Mouse (Mus musculus): ENCODE measurements around the gene Atf6b.

Atf6b gene

DNA sequence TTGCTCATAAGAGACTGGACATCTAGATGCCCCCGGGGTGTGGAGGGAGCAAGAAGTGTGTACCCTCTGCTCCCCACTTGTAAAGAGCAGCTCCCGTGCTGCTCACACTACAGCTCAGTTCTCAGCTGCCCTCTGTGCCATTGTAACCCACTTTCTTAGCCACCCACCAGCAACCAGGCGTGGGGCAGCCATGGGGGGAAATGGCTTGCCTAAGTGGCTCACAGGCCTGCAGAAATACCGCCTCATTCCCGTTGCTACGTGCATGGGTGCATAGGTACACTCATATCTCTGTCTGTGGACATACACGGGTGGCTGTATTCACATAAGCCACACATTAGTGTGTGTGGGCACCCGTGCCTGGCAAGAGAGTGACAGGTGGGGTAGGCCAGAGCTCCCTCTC lies 16.0 kb downstream of the Atf6b start:
- no peak for DNase-seq (ENCODE audit: extremely low spot score, low read depth, low spot score)

DNA sequence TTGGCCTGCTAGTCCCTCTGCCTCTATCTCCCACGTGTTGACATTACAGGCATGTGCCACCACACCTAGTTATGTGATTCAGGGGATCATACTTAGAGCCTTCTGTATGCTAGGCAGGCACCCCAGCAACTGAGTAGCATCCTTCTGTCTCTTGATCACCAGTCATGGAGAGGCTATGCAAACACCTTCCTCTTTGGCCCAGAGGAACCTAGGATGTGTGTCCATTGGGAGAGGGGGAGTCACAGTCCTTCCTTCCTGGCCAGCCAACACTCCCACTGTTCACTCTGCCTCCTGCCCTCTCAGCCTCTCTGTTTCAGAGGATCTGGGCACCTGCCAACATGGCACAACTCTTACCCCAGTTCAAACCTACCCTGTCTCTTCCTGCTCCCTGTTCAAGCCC lies 16.6 kb downstream of the Atf6b start:
- DNase-seq (ENCODE audit: extremely low spot score, low read depth, low spot score): no peak

DNA sequence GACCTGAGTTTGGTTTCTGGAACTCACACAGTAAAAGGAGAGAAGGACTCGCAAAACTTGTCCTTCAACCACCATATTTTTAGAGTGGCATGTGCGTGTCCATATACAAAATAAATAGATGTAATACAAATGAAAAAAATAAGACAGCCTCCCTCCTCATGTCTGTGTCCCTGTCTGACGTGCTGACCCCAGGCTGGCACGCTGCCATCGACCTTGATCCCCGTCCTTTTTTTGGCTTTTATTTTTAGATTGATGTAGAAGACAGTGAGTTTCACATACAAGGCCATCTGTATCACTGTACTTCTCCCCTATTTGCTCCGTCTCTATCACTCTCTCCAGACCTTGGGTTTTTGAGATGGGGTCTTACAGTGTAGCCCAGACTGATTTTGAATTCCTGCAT lies 17.5 kb downstream of the Atf6b start:
- no peak for DNase-seq (ENCODE audit: extremely low spot score, low read depth, low spot score)

DNA sequence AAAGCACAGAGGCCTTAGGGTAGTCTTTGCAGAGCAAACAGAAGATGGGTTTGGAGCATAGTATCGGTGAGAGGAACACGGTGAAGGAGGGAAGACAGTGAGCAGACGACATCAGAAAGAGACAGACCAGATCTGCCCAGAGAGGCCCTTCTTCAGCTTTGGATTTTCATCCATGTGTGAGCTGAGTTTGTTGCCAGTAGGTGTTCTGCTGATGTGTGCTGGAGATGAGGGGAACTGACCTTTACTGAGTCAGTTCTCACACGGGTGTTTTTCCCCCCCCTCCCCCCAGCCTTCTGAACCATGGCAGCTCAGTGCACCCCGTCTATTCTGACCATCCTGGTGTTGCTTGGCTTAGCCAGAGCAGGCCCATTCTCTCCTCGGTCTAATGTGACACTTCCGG lies 23.3 kb downstream of the Atf6b start, which contains the start of gene Tnxb:
Gene Tnxb, plus strand, starts transcription at position 301 of the 400 bp plus-strand sequence.
- DNase-seq (ENCODE audit: extremely low spot score, low read depth, low spot score): no peak

DNA sequence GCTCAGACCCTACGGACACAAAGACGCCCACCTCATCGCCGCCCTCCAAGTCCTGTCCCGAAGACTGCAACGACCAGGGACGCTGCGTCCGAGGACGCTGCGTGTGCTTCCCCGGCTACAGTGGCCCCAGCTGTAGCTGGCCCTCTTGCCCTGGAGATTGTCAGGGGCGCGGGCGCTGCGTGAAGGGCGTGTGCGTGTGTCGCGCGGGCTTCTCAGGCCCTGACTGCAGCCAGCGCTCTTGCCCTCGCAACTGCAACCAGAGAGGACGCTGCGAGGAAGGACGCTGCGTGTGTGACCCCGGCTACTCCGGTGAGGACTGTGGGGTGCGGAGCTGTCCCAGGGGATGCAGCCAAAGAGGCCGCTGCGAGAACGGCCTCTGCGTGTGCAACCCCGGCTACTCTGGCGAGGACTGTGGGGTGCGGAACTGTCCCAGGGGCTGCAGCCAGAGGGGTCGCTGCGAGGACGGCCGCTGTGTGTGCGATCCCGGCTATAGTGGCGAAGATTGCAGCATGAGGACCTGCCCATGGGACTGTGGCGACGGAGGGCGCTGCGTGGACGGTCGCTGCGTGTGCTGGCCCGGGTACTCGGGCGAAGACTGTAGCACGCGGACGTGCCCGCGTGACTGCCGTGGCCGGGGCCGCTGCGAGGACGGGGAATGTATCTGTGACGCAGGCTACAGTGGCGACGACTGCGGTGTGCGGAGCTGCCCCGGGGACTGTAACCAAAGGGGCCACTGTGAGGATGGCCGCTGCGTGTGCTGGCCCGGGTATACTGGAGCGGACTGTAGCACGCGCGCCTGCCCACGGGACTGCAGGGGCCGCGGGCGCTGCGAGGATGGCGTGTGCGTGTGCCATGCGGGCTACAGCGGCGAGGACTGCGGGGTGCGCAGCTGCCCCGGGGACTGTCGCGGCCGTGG lies 24.5 kb downstream of the Atf6b start:
- no peak for DNase-seq (ENCODE audit: extremely low spot score, low read depth, low spot score)

DNA sequence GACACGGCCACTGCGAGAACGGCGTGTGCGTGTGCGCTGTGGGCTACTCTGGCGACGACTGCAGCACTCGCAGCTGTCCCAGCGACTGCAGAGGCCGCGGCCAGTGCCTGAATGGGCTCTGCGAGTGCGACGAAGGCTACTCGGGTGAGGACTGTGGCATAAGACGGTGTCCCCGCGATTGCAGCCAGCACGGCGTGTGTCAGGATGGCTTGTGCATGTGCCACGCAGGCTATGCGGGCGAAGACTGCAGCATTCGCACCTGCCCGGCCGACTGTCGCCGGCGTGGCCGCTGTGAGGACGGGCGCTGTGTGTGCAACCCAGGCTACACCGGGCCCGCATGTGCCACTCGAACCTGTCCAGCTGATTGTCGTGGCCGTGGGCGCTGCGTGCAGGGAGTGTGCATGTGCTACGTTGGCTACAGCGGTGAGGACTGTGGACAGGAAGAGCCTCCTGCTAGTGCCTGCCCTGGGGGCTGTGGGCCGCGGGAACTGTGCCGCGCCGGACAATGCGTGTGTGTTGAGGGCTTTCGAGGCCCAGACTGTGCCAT lies 25.4 kb downstream of the Atf6b start:
- DNase-seq (ENCODE audit: extremely low spot score, low read depth, low spot score): no peak

DNA sequence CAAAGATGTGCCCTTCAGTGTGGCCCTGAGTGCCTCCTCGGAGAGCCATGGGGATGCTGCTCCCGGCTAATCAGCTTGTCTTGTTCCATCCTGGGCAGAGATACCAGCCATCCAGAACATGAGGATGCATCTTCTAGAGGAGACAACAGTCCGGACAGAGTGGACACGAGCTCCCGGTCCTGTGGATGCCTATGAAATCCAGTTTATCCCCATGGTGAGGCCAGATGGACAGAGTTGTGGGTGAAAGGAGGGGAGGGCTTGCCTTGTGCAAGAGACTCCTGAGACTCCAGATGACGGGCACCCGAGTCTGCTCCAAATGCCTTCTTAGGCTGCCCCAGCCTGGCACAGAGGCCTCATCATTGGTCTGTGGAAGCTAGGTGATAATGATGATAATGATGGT lies 26.2 kb downstream of the Atf6b start:
- DNase-seq (ENCODE audit: extremely low spot score, low read depth, low spot score): no peak

DNA sequence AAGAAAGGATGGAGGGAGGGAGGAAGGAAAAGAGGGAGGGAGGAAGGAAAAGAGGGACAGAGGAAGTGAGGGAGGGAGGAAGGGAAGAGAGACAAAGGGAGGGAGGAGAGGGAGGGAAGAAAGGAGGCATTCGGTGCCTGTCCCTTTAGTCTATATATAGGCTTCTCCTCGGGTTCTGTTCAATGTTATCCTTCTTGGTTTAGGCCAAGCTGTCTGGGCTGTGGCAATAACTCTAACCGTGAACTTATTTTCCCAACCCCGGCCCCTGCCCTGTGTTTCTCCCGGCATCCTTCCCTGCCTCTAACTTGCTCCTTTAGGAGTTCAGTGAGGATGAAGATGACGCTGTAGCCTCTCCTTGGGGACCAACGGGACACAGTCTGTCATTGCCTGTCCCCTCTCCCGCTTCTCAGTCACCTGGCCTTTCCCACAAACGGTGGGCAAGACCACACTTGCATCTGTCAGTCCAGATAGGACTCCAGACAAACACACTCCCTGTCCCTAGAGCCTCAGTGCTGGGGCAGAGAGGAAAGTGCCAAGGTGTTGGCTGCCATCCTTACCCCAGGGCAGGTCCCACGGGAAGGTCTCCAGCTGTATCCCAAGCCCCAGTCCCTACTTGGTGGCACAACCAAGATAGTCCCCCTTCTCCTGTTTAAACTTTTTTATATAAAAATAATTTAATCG lies 27.7 kb downstream of the Atf6b start:
- no peak for DNase-seq (ENCODE audit: extremely low spot score, low read depth, low spot score)

DNA sequence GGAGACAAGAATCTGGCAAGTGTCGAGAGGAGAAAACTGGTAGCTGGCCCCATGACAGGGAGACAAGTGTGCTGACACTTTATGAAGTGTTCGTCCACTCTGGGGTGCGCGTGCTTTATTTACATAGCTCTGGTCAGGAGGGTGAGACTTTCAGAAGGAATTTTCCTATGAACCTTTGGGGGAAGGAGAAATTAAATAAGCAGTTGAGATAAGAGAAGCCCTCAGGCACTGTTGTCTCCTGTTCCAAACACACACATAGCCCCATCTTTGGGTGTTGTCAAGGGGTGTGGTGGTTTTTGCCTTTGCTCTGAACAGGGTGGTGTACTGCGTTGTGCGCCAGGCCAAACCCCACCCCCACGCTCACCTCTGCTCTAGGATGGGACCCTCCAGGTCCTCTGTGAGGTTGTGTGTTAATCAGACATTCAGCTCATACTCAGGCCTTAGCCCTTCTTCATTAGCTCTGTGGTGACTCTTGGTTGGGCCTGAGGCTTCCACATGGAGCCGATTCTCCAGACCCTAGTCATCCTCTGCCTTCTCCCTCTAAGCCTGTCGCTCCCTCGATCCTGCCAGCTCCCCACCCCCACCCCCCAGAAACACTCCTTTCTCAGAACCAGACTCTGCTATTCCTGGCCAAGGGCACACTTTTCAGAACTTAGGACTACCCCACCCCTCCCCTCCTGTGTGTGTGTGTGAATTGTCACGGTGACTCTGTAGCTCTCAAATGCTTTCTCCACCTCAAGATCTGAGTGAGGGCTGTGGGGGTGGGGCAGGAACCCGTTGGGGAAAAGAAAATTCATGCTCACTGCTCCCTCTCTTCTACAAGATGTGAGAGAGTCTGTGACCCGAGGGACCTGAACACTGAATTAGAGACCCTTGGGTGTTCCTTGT lies 28.5 kb downstream of the Atf6b start:
- no peak for DNase-seq (ENCODE audit: extremely low spot score, low read depth, low spot score)

DNA sequence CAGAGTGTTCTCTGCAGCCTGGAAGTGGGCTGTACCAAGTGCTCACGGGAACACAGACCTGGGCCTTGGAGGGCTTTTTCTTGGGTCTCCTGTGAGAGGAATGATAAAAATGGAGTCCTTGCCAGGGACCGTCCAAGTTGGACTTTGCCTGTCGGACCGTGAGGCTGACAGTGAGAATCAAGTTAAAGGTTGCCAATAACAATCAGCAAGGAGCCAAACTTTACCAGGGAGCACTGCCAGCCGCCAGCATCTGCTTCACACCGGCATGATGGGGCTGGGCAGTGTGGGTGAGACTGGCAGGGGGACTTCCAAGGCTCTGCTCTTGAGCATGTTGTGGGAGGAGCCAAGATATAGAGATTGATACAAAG lies 29.1 kb downstream of the Atf6b start:
- no peak for DNase-seq (ENCODE audit: extremely low spot score, low read depth, low spot score)

DNA sequence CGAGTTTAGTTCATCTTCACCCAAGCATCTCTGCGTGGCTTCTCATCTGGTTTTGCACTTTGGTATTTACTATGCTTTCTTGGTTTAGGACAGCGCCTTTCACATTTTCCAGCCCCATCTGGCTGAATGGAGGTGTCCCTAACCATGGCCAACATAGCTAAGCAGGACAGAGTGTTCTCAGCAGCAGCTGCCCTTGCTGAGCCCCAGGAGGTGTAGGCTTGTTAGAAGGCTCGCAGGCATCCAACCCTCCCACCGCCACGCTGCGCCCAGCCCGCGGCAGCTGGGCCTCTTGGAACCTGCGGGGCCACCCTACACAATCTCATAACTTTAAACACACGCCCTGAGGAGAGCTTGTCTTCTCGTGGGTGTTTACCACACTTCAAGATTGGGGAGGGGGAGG lies 29.7 kb downstream of the Atf6b start:
- DNase-seq (ENCODE audit: extremely low spot score, low read depth, low spot score): no peak

DNA sequence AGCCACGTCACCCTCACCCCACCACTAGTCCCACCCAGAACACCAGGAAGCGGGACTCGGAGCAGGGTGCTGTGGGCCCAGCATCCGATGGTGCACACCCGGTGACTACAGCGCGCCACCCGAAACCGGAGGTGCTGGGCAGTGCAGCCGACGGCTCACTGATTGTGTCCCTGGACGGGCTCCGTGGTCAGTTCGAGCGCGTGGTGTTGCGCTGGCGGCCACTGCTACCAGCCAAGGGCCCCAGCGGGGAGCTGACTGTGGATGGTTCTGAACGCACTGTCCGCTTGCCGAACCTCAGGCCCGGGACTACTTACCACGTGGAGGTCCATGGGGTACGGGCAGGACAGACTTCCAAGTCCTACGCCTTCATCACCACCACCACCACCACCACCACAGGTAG lies 33.2 kb downstream of the Atf6b start:
- DNase-seq (ENCODE audit: extremely low spot score, low read depth, low spot score): no peak

DNA sequence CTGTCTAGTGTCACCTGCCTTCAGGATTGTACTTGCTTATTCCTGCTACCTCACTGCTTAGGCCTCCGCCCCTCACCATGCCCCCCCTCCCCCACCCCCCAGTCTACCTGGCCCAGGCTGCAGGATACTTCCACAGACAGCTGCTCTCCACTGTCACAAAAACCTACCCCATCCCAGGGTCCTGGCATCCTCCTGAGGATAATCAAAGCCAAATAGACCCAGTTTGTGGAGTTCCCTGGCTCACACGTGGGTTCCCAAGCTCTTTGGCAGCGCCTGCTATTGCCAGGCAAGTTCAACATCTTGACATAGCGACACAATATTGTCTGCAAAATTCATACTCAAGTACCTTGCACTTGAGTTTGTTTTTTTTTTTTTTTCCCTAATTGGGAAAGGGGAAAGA lies 33.7 kb downstream of the Atf6b start:
- no peak for DNase-seq (ENCODE audit: extremely low spot score, low read depth, low spot score)

DNA sequence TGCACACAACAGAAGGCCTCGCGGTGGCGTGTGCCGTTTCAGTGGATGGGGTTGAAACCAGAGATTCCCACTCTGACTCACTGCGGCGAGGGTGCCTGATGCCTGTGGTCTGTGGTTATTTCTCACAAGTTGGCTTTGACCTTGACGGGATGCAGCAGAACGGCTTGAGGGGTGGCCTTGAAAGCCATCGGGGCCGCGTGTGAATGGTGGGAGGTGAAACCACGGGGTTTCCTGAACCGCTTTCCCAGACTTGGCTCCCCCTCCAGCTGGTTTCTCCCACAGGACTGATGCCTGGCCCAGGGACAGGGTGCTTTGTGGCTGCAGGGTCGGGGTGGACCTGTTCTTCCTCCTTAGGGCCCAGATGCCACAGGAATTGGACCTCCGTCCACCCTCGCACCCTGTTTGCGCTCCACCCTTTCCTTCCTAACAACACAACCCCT lies 34.2 kb downstream of the Atf6b start:
- DNase-seq (ENCODE audit: extremely low spot score, low read depth, low spot score): no peak

DNA sequence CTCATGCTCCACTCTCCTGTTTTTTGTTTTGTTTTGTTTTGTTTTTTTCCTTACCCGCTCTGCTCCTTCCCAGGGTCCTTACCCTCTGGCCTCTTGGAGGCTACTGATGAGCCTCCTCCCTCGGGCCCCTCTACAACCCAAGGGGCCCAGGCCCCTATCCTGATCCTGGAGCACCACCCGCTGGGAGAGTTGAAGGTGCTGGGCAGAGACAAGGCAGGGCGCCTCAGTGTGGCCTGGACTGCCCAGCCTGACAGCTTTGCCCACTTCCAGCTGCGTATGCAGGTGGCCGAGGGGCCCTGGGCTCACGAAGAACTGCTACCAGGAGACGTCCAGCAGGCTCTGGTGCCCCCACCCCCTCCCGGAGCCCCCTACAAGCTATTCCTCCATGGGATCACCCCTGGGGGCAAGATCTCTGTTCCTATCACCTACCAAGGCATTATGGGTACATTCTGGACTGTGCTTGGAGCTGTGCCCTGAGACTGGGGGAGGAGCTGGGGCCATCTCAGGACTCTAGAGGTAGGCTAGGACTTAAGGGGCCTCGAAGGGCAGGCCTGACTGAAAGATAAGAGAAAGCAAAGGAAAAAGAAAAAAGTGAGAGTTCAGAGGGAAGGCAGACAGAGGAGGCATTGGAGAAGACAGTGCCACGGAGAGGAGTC lies 35.1 kb downstream of the Atf6b start:
- no peak for DNase-seq (ENCODE audit: extremely low spot score, low read depth, low spot score)

DNA sequence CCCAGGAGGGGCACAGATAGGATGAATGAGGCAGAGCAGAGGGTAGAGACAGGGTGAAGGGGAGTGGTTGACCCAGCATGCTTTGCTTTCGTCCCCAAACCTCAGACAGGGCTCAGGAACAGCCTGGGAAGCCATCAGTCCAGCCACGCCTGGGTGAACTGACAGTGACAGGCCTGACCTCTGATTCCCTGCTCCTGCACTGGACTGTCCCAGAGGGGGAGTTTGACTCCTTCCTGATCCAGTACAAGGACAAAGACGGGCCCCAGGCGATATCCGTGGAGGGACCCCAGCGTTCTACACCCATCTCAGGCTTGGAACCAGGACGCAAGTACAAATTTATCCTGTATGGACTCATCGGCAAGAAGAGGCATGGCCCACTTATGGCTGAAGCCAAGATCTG lies 36.2 kb downstream of the Atf6b start:
- DNase-seq (ENCODE audit: extremely low spot score, low read depth, low spot score): no peak

DNA sequence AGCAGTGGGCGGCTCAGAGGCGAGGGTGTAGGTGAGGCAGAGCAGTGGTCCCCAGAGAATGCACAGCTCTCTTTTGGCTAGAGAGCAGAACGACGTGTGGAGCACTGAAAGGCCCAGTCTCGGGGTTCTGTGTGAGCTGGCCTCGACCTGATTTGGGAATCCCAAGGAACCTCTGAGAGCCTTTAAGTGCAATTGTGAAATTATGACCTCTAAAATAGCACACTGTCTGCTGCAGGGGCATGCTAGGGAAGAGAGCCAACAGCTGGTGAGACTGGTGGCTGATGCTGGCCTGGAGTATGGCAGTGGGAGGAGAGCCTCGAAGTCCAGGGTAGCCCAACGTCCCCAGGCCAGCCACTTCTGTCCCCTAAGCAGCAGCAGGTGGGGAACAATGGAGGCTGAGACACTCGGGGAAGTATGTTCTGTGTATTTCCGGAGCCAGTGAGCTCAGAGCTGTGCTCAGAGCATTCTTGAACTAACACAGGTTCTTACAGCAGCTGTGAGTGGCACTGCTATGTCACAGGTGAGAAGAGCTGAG lies 36.8 kb downstream of the Atf6b start:
- DNase-seq (ENCODE audit: extremely low spot score, low read depth, low spot score): no peak

DNA sequence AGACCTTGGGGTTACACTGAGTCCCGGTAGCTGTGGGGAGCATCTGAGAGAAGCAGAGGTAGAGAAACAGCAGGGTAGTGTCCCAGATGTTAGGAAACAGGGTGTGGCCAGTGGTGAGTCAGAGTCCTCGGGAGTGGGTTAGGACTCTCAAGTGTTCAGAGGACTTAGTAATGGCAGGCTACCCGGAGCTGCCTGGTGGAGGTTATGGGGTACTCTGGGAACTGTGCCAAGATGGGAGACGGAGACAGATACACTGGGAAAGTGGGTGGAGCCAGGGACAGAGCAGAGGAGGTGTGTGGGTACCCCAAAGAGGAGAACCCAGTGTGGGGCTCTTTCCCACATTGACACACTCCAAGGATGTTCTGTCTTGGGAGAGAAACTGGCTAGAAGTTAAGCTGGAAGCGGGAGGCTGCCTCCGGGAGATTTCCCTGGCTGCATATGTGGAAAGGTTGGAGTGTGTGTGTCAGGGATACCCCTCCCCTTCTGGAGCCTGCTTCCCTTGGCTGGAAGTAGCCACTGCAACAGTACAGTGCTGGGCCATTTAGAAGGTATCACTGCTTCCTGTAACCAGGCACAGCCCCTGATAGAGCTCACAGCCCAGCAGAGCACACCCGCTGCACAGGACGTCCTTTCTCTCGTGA lies 37.4 kb downstream of the Atf6b start:
- DNase-seq (ENCODE audit: extremely low spot score, low read depth, low spot score): no peak

DNA sequence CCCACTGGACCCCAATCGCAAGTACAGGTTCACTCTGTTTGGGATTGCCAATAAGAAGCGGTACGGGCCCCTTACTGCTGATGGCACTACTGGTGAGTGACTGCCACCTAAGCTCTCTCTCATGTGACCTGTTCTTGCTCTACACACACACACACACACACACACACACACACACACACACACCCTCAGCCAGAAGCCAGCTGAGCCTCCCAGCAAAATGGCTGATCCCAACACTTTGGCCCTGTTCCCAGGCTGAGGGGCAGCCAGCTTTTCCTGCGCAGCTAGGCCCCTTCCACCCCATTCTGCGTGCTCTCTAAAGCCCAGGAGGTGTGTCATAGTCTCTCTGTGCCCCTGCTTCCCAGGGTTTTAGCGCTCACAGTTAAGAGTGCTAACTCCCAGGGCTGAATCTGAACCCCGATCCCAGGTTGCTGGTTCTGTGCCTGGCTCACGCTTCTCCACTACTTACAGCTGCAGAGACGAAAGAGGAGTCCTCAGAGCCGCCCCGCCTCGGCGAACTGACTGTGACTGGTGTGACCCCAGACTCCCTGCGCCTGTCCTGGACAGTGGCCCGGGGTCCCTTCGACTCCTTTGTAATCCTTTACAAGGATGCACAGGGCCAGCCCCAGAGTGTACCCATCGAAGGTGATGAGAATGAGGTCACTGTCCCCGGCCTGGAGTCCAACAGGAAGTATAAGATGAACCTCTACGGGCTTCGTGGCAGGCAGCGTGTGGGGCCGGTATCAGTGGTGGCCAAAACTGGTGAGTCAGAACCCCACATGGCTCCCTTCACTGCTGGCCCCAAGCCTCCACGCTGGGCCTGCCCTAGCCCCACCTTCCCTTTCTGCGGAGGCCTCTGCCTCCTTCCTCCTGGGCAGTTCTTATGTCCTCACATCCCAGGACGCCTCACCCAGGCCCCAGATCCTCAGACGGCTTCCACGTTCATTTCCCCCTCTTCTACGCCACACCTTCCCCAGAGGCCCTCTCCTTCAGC lies 38.5 kb downstream of the Atf6b start:
- DNase-seq (ENCODE audit: extremely low spot score, low read depth, low spot score): no peak

All from hindlimb bud, embryonic 11.5 days (tissue).